Mouse (Mus musculus) hematopoietic multipotent progenitor cell, adult 10-12 weeks (in vitro differentiated cells): ENCODE data around the gene Tmem219. TPM values are rescaled to one million over a fixed set of nuclear protein-coding genes. Genes with fewer than 3 reads are reported as not detected.

Source experiments
- polyA plus RNA-seq: library from polyadenylated mRNA; stranded (reverse); fragments of >175 nt; gene quantifications from 2 replicates; pipeline ENCODE4 v1.2.3, GENCODE M21; 2012; ENCODE audit warnings: low replicate concordance

Gene Tmem219
- polyA plus RNA-seq: 94.2 and 130 TPM in 2 replicates

GRCm38 (mm10) chr7:126922624-126923060, at the start of gene Tmem219:
Gene Tmem219, minus strand, starts transcription at chr7:126922917.

GRCm38 (mm10) chr7:126949793-126950646, 27.3 kb upstream of the Tmem219 start, which contains the start of gene Sez6l2:
Gene Sez6l2, plus strand, starts transcription at chr7:126950563.

GRCm38 (mm10) chr7:126949403-126949792, 26.7 kb upstream of the Tmem219 start, which contains the start of gene Asphd1:
Gene Asphd1, minus strand, starts transcription at chr7:126949582.

GRCm38 (mm10) chr7:126928384-126929037, 5.8 kb upstream of the Tmem219 start, which contains the start of gene Kctd13:
Gene Kctd13, plus strand, starts transcription at chr7:126928879.

GRCm38 (mm10) chr7:126884286-126885164, 38.2 kb downstream of the Tmem219 start, which contains the start of gene Taok2:
Gene Taok2, minus strand, starts transcription at chr7:126884703.

GRCm38 (mm10) chr7:126862147-126862784, 60.5 kb downstream of the Tmem219 start, which contains the start of gene Ino80e:
Gene Ino80e, minus strand, starts transcription at chr7:126862377.

GRCm38 (mm10) chr7:126861429-126862130, 61.1 kb downstream of the Tmem219 start, which contains the start of gene Hirip3:
Gene Hirip3, plus strand, starts transcription at chr7:126861972.

GRCm38 (mm10) chr7:126847116-126847420, 75.6 kb downstream of the Tmem219 start, which contains the start of gene Doc2a:
Gene Doc2a, plus strand, starts transcription at chr7:126847416.

Other genes starting within 250 kb of the Tmem219 start
- gene Sult1a1, start 246.5 kb downstream of the Tmem219 start, polyA plus RNA-seq: 0.25 and 2.0 TPM in 2 replicates
- 85.0 and 156 TPM in 2 replicates for gene Bola2, start 227.5 kb downstream of the Tmem219 start, polyA plus RNA-seq
- 3.1 and 7.3 TPM in 2 replicates for gene Slx1b, start 227.1 kb downstream of the Tmem219 start, polyA plus RNA-seq
- gene Coro1a, start 215.1 kb downstream of the Tmem219 start, polyA plus RNA-seq: 2,019 and 2,208 TPM in 2 replicates
- 116 and 131 TPM in 2 replicates for gene Mapk3, start 163.3 kb downstream of the Tmem219 start, polyA plus RNA-seq
- 2.9 and 4.6 TPM in 2 replicates for gene Gdpd3, start 156.6 kb downstream of the Tmem219 start, polyA plus RNA-seq
- 614 and 1,558 TPM in 2 replicates for gene Ypel3, start 146.0 kb downstream of the Tmem219 start, polyA plus RNA-seq
- 20.6 and 32.8 TPM in 2 replicates for gene Tbx6, start 141.4 kb downstream of the Tmem219 start, polyA plus RNA-seq
- 144 and 186 TPM in 2 replicates for gene Ppp4c, start 130.4 kb downstream of the Tmem219 start, polyA plus RNA-seq
- gene Fam57b, start 125.2 kb downstream of the Tmem219 start, polyA plus RNA-seq: 0.18 TPM in 1 of 2 replicates, not detected in the other
- not detected in 2 replicates for gene 4930451I11Rik, start 91.3 kb downstream of the Tmem219 start, polyA plus RNA-seq
- not detected in 2 replicates for gene Doc2a, start 75.5 kb downstream of the Tmem219 start, polyA plus RNA-seq
- gene Hirip3, start 60.9 kb downstream of the Tmem219 start, polyA plus RNA-seq: 46.3 and 48.6 TPM in 2 replicates
- 411 and 521 TPM in 2 replicates for gene Ino80e, start 60.5 kb downstream of the Tmem219 start, polyA plus RNA-seq
- 190 and 438 TPM in 2 replicates for gene Taok2, start 38.2 kb downstream of the Tmem219 start, polyA plus RNA-seq
- gene Kctd13, start 6.0 kb upstream of the Tmem219 start, polyA plus RNA-seq: 30.5 and 84.4 TPM in 2 replicates
- not detected in 2 replicates for gene Asphd1, start 26.7 kb upstream of the Tmem219 start, polyA plus RNA-seq
- gene Sez6l2, start 27.6 kb upstream of the Tmem219 start, polyA plus RNA-seq: 2.3 and 3.7 TPM in 2 replicates
- gene Cdipt, start 53.0 kb upstream of the Tmem219 start, polyA plus RNA-seq: 122 and 191 TPM in 2 replicates
- gene Cdiptos, start 53.2 kb upstream of the Tmem219 start, polyA plus RNA-seq: 0.29 and 0.57 TPM in 2 replicates
- gene Mvp, start 91.7 kb upstream of the Tmem219 start, polyA plus RNA-seq: 41.4 and 44.2 TPM in 2 replicates
- 2.3 and 8.3 TPM in 2 replicates for gene Pagr1b, start 93.6 kb upstream of the Tmem219 start, polyA plus RNA-seq
- 4.2 and 54.7 TPM in 2 replicates for gene Pagr1a, start 94.4 kb upstream of the Tmem219 start, polyA plus RNA-seq
- 120 and 325 TPM in 2 replicates for gene Gm42742, start 98.2 kb upstream of the Tmem219 start, polyA plus RNA-seq
- gene Prrt2, start 98.3 kb upstream of the Tmem219 start, polyA plus RNA-seq: 1.7 and 5.9 TPM in 2 replicates
- gene Maz, start 104.1 kb upstream of the Tmem219 start, polyA plus RNA-seq: 317 and 823 TPM in 2 replicates
- gene Kif22, start 119.6 kb upstream of the Tmem219 start, polyA plus RNA-seq: 2.6 and 9.1 TPM in 2 replicates
- 0.27 TPM in 1 of 2 replicates, not detected in the other for gene Zg16, start 164.4 kb upstream of the Tmem219 start, polyA plus RNA-seq
- 271 and 357 TPM in 2 replicates for gene AI467606, start 168.4 kb upstream of the Tmem219 start, polyA plus RNA-seq
- gene Qprt, start 199.3 kb upstream of the Tmem219 start, polyA plus RNA-seq: 5.7 and 7.0 TPM in 2 replicates
- 81.8 and 125 TPM in 2 replicates for gene Spn, start 214.9 kb upstream of the Tmem219 start, polyA plus RNA-seq